Mouse (Mus musculus) kidney, adult 2 months (tissue): Measurements from ENCODE around the gene Plscr5.

Experiments
- CTCF ChIP-seq: fragments of 200-500 bp; conservative IDR thresholded peaks from 2 replicates; pipeline ENCODE4 v1.5.1; 2011; ENCODE audit warnings: low read depth, mild to moderate bottlenecking, control low read depth, low read length, moderate library complexity, mixed read lengths; ENCODE audit not compliant: insufficient read depth, insufficient read length
- POLR2A ChIP-seq: fragments of 200-500 bp; IDR thresholded peaks from one replicate; pipeline ENCODE4 v1.6.1; 2011; ENCODE audit warnings: low read depth, low read length, control low read depth

GRCm38 (mm10) chr9:92226127-92226655 is 33.5 kb downstream of the Plscr5 start:
- TF ChIP-seq POLR2A (no peak), CTCF (no peak)
